Mouse (Mus musculus) bone marrow macrophage, adult 2 months (primary cell): ENCODE results near the gene Gm20388. TPM values are rescaled to one million over a fixed set of nuclear protein-coding genes. Genes with fewer than 3 reads are reported as not detected.

Source experiments
- H3K27ac ChIP-seq: 2 replicates; pipeline ENCODE4 v1.5.1; 2012; ENCODE audit warnings: low read depth, low read length; ENCODE audit not compliant: insufficient read depth
- H3K4me1 ChIP-seq: 2 replicates; pipeline ENCODE4 v1.6.1; 2012; ENCODE audit warnings: low read length; ENCODE audit not compliant: control insufficient read depth, insufficient read depth
- H3K4me3 ChIP-seq: 2 replicates; pipeline ENCODE4 v1.5.1; 2012; ENCODE audit warnings: mild to moderate bottlenecking, low read length, moderate library complexity; ENCODE audit not compliant: insufficient read depth
- CTCF ChIP-seq: IDR thresholded peaks from 2 replicates; pipeline ENCODE4 v1.5.1; 2012; ENCODE audit warnings: low read depth, mild to moderate bottlenecking, low read length, moderate library complexity
- POLR2A ChIP-seq: IDR thresholded peaks from 2 replicates; pipeline ENCODE4 v1.6.1; 2012; ENCODE audit warnings: mild to moderate bottlenecking, low read depth, low read length, borderline replicate concordance
- polyA plus RNA-seq: library from polyadenylated mRNA; stranded (reverse); fragments of >200 nt; gene quantifications from 2 replicates; pipeline ENCODE4 v1.2.4, GENCODE M21; 2012; ENCODE audit not compliant: missing spikeins, insufficient read depth, insufficient read length

Gene Gm20388
- polyA plus RNA-seq, 1 experiment, result 32.7 TPM

DNA sequence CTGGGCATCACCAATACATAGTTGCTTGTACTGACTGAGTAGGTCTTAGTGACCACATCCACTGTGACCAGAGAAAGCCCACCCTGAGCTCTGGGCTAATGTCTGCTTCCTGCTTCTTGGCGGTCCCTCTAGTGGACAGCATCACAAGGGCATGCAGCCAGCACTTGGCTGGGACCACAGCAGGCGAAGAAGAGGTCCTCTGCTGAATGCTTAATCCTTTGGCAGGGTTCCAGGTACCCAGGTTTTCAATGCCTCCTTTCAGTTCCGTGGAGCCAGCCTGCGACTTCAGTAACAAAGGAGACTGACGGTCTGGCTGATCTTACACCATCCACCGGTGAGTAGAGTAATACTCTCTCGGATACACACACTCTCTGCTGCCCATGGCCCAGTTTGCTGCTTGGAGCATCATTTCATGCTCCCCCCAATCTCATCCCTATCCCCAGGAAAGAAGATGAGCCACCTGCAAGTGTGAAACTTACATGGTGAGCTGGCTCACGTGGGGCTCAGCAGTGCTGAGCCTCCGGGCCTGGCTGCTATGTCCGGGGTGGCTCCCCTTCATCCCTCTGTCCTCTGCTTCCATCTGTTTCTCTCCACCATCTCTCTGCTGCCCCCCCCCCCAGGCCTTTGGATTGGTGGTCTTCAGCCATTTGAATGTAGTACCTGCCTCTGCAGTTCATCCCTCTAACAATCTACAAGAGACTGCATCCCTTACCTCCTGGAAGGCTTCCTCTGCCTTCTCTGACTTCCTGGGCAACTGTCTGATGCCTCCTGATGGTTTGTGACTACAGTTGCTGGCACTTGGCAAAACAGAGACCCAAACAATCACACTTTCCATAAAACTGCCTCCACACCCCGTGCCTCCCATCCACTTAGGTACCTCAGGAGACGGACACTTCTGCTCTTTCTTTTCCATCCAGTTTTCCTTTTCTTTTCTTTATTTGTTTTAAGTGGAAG lies 2025.0 kb downstream of the Gm20388 start:
- no peak overlapping the region for H3K4me3 ChIP-seq
- peaks cover 17% of the 10 kb centered on the region for H3K4me1 ChIP-seq
- no peak overlapping the region for H3K27ac ChIP-seq
- TF ChIP-seq POLR2A (no peak), CTCF (no peak)

DNA sequence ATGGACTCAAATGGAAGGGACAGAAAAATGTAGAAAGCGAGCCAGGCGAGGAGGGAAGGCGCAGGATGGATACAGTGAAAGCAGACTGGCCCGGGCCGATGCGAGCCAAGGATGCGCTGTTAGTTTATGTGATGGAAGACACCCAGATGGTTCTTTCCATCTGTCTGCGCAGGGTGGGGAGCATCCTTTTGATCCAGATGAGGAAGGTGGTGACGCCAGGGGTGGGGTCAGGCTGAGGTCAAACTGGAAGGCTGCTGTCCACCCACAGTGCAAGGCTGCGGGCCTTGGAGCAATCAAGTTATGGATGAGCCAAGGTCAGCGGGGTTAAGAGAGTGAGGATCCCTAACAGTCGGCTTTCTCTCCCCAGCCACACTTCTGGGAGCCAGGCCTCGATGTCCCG lies 2025.8 kb downstream of the Gm20388 start:
- no peak overlapping the region for H3K27ac ChIP-seq
- TF ChIP-seq CTCF (no peak), POLR2A (no peak)
- no peak overlapping the region for H3K4me3 ChIP-seq
- H3K4me1 ChIP-seq, result peaks cover 13% of the 10 kb centered on the region

- TF ChIP-seq POLR2A (no peak), CTCF (no peak)
These were observed 2028.1 kb downstream of the Gm20388 start for GRCm38 (mm10) chr8:121938732-121939131.

GRCm38 (mm10) chr8:121943057-121943540 lies 2032.5 kb downstream of the Gm20388 start:
- Histone ChIP-seq H3K4me3 (no peak overlapping the region), H3K4me1 (peaks cover 14% of the 10 kb centered on the region), H3K27ac (no peak overlapping the region)
- no peak for TF ChIP-seq CTCF

More at GRCm38 (mm10) chr8:121938732-121939131, 2028.1 kb downstream of the Gm20388 start:
- Histone ChIP-seq H3K27ac (peak overlapping the region; percentile 25), H3K4me1 (peaks cover 8% of the 10 kb centered on the region), H3K4me3 (no peak overlapping the region)

- TF ChIP-seq POLR2A (no peak), CTCF (no peak)
- Histone ChIP-seq H3K4me1 (peaks cover 19% of the 10 kb centered on the region), H3K27ac (no peak overlapping the region), H3K4me3 (no peak overlapping the region)
These were observed 2033.1 kb downstream of the Gm20388 start for GRCm38 (mm10) chr8:121943716-121944115.

DNA sequence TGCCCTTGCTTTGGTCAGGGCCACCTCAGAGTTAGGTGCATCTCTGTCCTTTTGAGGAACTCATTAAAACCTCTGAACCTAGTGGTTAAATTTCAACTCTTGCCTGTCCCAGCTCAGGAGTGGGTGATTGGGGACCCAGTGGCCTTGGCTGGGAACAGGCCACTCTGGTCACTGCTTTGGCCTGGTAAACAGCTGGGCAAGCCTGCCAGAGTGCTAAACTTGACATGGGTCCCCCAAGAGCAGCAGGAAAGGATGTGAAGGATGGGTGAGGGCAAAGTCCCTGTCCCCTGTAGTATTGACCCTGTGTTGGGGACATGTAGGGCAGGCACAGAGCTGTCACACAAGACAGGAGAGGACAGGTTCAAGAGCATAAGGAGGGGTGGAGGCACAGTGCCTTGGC lies 2034.2 kb downstream of the Gm20388 start, which contains the start of gene Car5a:
Car5a (minus strand) TSS at position 74 of the 400 bp plus-strand sequence.
- Histone ChIP-seq H3K4me1 (peaks cover 17% of the 10 kb centered on the region), H3K27ac (no peak within 1 kb of the TSS), H3K4me3 (no peak within 1 kb of the TSS)
- no peak for TF ChIP-seq CTCF
- TF ChIP-seq POLR2A, result no peak

DNA sequence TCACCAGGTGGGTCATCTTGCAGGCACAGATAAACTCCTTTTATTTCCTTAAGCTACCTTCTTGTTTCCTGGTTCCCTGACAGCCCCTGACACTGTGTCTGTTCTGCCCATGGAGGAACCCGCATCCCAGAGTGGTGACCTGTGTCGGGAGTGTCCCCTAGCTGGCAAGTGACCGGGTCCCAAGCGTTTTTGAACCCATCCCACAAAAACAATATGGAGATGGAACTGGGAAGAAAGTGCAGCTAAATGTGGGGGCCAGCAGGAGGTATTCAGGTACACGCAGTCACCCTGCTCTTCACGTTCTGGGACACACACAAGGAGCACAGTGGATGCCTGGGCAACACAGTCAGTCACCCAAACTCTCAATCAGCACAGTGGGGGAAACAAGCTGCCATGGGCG lies 2035.7 kb downstream of the Gm20388 start:
- no peak for TF ChIP-seq CTCF
- no peak for TF ChIP-seq POLR2A
- H3K4me1 ChIP-seq, result peaks cover 17% of the 10 kb centered on the region
- no peak overlapping the region for H3K4me3 ChIP-seq
- H3K27ac ChIP-seq, result no peak overlapping the region

GRCm38 (mm10) chr8:121947047-121947752 lies 2036.6 kb downstream of the Gm20388 start:
- Histone ChIP-seq H3K4me1 (peaks cover 22% of the 10 kb centered on the region), H3K27ac (0 out of 2 replicates have a peak overlapping the region, but pooled peaks have one; percentile 22), H3K4me3 (peak overlapping the region; percentile 34)
- TF ChIP-seq POLR2A (no peak), CTCF (no peak)

DNA sequence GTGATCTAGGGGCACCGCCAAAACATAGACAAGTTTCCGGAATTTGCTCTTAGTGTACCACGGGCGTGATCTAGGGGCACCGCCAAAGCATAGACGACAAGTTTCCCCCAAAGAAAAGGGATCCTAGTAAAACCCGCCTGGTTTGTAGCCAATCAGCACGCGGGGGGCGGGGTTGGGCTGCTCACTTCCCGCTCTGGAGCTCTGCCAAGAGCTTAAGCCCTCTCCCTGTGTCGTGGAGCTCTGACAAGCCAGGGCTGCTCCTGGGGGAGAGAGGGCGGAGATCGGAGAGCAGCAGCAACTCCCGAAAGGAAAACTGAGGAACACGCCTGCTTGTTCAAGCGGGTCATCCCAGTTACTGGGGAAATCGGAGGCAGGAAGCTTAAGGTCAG lies 2037.1 kb downstream of the Gm20388 start:
- Histone ChIP-seq H3K4me1 (peaks cover 27% of the 10 kb centered on the region), H3K27ac (peak overlapping the region; percentile 33; the same call in 1 of the 2 replicates), H3K4me3 (peak overlapping the region; percentile 59)
- no peak for TF ChIP-seq POLR2A
- no peak for TF ChIP-seq CTCF
